18 mouse cellular contexts compared by ENCODE assay signal in the genomic region with DNA sequence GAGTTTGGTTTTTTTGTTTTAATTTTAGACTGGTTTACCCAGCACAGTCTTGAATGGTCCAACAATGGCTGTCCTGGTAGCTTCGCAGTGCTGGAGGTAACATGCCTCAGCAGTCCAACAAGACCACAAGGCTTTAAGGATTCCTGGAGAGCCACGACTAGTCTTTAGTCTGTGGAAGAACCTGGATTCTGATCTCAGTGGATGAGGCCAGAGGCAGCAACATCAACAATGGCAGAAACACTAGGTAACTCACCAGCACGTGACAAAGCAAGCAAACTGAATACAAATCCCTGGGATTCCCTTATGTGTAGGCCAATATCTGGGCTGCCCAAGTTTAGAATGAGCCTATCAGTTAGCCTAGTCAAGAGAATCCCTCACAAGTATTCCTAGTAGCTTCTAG. TPM values are rescaled to one million over a fixed set of nuclear protein-coding genes. Genes with fewer than 3 reads are reported as not detected.
DNase-seq lines count a peak whose midpoint lies in the region; ATAC-seq and TF ChIP-seq lines count a peak whose summit lies in the region.
"Had no signal": no experiment of that assay in that cellular context is flagged by ENCODE, and none has a peak within 500 bp of the region (broad histone marks: within the 10 kb centered on the region; RNA-seq: fewer than 3 reads in every experiment).

No protein-coding gene starts in this region.

- H3K4me3 ChIP-seq in heart, embryonic 10.5 days = no peak overlapping the region
- no peak overlapping the region for H3K4me3 ChIP-seq in liver, embryonic 13.5 days (replicated peaks)
- no peak overlapping the region for H3K4me3 ChIP-seq in liver, postnatal 0 days (ENCODE audit: low read depth, low read length)
- H3K4me3 ChIP-seq in hindbrain, postnatal 0 days (ENCODE audit: low read length) = no peak overlapping the region

- no peak overlapping the region for H3K9ac ChIP-seq in liver, embryonic 13.5 days
- no peak overlapping the region for H3K9ac ChIP-seq in liver, postnatal 0 days (replicated peaks)
- H3K9ac ChIP-seq in hindbrain, postnatal 0 days (replicated peaks; ENCODE audit: low read length) = 0 out of 2 replicates have a peak overlapping the region, but pooled peaks have one; percentile 98
- H3K9ac ChIP-seq: intestine, embryonic 15.5 days had no signal

- no peak for TF ChIP-seq EP300 in liver, postnatal 0 days (IDR thresholded peaks at IDR 0.05; ENCODE audit: low read depth)

- no peaks in the 10 kb centered on the region for H3K9me3 ChIP-seq in heart, embryonic 10.5 days
- H3K9me3 ChIP-seq in liver, embryonic 13.5 days (replicated peaks) = no peaks in the 10 kb centered on the region
- H3K9me3 ChIP-seq in liver, postnatal 0 days (ENCODE audit: low read length) = no peaks in the 10 kb centered on the region
- H3K9me3 ChIP-seq in hindbrain, postnatal 0 days (ENCODE audit: low read length) = no peaks in the 10 kb centered on the region
- H3K9me3 ChIP-seq: embryonic facial prominence, embryonic 10.5 days; intestine, embryonic 15.5 days; limb, embryonic 13.5 days had no signal

- peaks cover 14% of the 10 kb centered on the region; the same call in 1 of the 2 replicates for H3K4me1 ChIP-seq in heart, embryonic 10.5 days
- peaks cover 38% of the 10 kb centered on the region for H3K4me1 ChIP-seq in liver, embryonic 13.5 days (replicated peaks)
- H3K4me1 ChIP-seq in liver, postnatal 0 days (ENCODE audit: insufficient read depth) = peaks cover 12% of the 10 kb centered on the region
- H3K4me1 ChIP-seq in hindbrain, postnatal 0 days (ENCODE audit: insufficient read depth, low read length) = no peaks in the 10 kb centered on the region

- ATAC-seq in liver, embryonic 13.5 days (ENCODE audit: low read depth) = no peak
- no peak for ATAC-seq in liver, postnatal 0 days
- no peak for ATAC-seq in hindbrain, postnatal 0 days
- ATAC-seq: intestine, embryonic 15.5 days had no signal

- H3K27me3 ChIP-seq in heart, embryonic 10.5 days (ENCODE audit: insufficient read depth, poor library complexity, severe bottlenecking) = no peaks in the 10 kb centered on the region
- H3K27me3 ChIP-seq in liver, embryonic 13.5 days = no peaks in the 10 kb centered on the region
- H3K27me3 ChIP-seq in liver, postnatal 0 days (ENCODE audit: insufficient read depth, low read length) = no peaks in the 10 kb centered on the region
- no peaks in the 10 kb centered on the region for H3K27me3 ChIP-seq in hindbrain, postnatal 0 days (ENCODE audit: insufficient read depth, low read length)
- H3K27me3 ChIP-seq: intestine, embryonic 15.5 days; limb, embryonic 13.5 days; Patski had no signal

- 0 out of 2 replicates have a peak overlapping the region, but pooled peaks have one; percentile 77 for H3K4me2 ChIP-seq in liver, embryonic 13.5 days
- no peak overlapping the region for H3K4me2 ChIP-seq in liver, postnatal 0 days (ENCODE audit: low read depth, low read length)
- no peak overlapping the region for H3K4me2 ChIP-seq in hindbrain, postnatal 0 days (ENCODE audit: low read depth, low read length)

- TF ChIP-seq CTCF in liver, postnatal 0 days (IDR thresholded peaks at IDR 0.05; ENCODE audit: low read depth) = no peak
- TF ChIP-seq CTCF in hindbrain, postnatal 0 days (IDR thresholded peaks at IDR 0.05; ENCODE audit: low read depth) = no peak

- H3K36me3 ChIP-seq in heart, embryonic 10.5 days = peaks cover 5% of the 10 kb centered on the region; the same call in 1 of the 2 replicates
- H3K36me3 ChIP-seq in liver, embryonic 13.5 days = 0 out of 2 replicates have a peak, but pooled peaks cover 3% of the 10 kb centered on the region
- no peaks in the 10 kb centered on the region for H3K36me3 ChIP-seq in liver, postnatal 0 days (replicated peaks; ENCODE audit: insufficient read depth, low read length)
- H3K36me3 ChIP-seq in hindbrain, postnatal 0 days (ENCODE audit: insufficient read depth, low read length) = no peaks in the 10 kb centered on the region
- H3K36me3 ChIP-seq: intestine, embryonic 15.5 days had no signal

- DNase-seq in heart, adult 11 months = peak; percentile 84
- no peak for DNase-seq in heart, embryonic 10.5 days (ENCODE audit: low spot score)
- no peak for DNase-seq in liver, embryonic 13.5 days
- no peak for DNase-seq in liver, postnatal 0 days
- DNase-seq in MN1 (ENCODE audit: low spot score) = peak; percentile 18
- no peak for DNase-seq in hindbrain, postnatal 0 days (ENCODE audit: low spot score)
- DNase-seq in thymus, postnatal 36 days = no peak
- DNase-seq: adrenal gland, adult 8-10 months; heart, adult 18-20 months; heart, postnatal 36 days; kidney, adult 9 months; kidney, postnatal 4 days; lung, postnatal 10 days; spleen, adult 18-20 months had no signal

- H3K27ac ChIP-seq in heart, embryonic 10.5 days = no peak overlapping the region
- H3K27ac ChIP-seq in liver, embryonic 13.5 days = no peak overlapping the region
- no peak overlapping the region for H3K27ac ChIP-seq in liver, postnatal 0 days (ENCODE audit: low read depth)
- peak overlapping the region; percentile 96; the same call in 1 of the 2 replicates for H3K27ac ChIP-seq in hindbrain, postnatal 0 days
- H3K27ac ChIP-seq: embryonic facial prominence, embryonic 10.5 days; intestine, embryonic 15.5 days; limb, embryonic 13.5 days had no signal

- WGBS in heart, embryonic 10.5 days = 80% methylated on average over 3 of the region's 3 CpGs
- WGBS in liver, embryonic 13.5 days (ENCODE audit: insufficient replicate concordance) = 69% methylated on average over 3 of the region's 3 CpGs
- 73% methylated on average over 3 of the region's 3 CpGs for WGBS in liver, postnatal 0 days (ENCODE audit: insufficient replicate concordance)
- WGBS in hindbrain, postnatal 0 days = 74% methylated on average over 3 of the region's 3 CpGs

RNA-seq across cellular contexts. Expression of a gene that starts 26.1 kb away (rescaled TPM):
- 63.4 and 68.1 TPM in 2 replicates for polyA plus RNA-seq in heart, embryonic 10.5 days (2016; fragmentation: Nextera tagmentation; extraction: Ambion mirVana)
- 25.3 and 32.4 TPM in 2 replicates for polyA plus RNA-seq in liver, embryonic 13.5 days (2015; fragmentation: Nextera tagmentation; extraction: Ambion mirVana)
- 25.9 and 26.0 TPM in 2 replicates for polyA plus RNA-seq in liver, postnatal 0 days (2015; fragmentation: Nextera tagmentation; extraction: Ambion mirVana)
- total RNA-seq in hindbrain, postnatal 0 days (2014; rRNA removed) = 113 and 117 TPM in 2 replicates
- polyA plus RNA-seq in hindbrain, postnatal 0 days (2015; fragmentation: Nextera tagmentation; extraction: Ambion mirVana) = 116 and 118 TPM in 2 replicates

RNA-seq across cellular contexts. Expression of a gene that starts 43.8 kb away (rescaled TPM):
- polyA plus RNA-seq in heart, embryonic 10.5 days (2016; fragmentation: Nextera tagmentation; extraction: Ambion mirVana) = 4.3 and 5.4 TPM in 2 replicates
- polyA plus RNA-seq in liver, embryonic 13.5 days (2015; fragmentation: Nextera tagmentation; extraction: Ambion mirVana) = 2.8 and 3.2 TPM in 2 replicates
- 5.1 and 5.9 TPM in 2 replicates for polyA plus RNA-seq in liver, postnatal 0 days (2015; fragmentation: Nextera tagmentation; extraction: Ambion mirVana)
- 95.9 and 111 TPM in 2 replicates for total RNA-seq in hindbrain, postnatal 0 days (2014; rRNA removed)
- polyA plus RNA-seq in hindbrain, postnatal 0 days (2015; fragmentation: Nextera tagmentation; extraction: Ambion mirVana) = 13.3 and 14.7 TPM in 2 replicates

Comparison
In these comparisons a context has a peak if more than half of its experiments do, and no peak if none do; other contexts are left out.
1. DNase-seq: peak in heart, adult 11 months (single experiment) and MN1 (single experiment); none in heart, embryonic 10.5 days (single experiment), liver, embryonic 13.5 days (single experiment), liver, postnatal 0 days (single experiment), hindbrain, postnatal 0 days (single experiment) and thymus, postnatal 36 days (0 of 2).